Mouse (Mus musculus): ENCODE results near the gene Kyat3. TPM values are rescaled to one million over a fixed set of nuclear protein-coding genes. Genes with fewer than 3 reads are reported as not detected.
A peak's percentile ranks its signal among the peaks of the same experiment; 100 is the strongest.
"Not testable (repeated sequence)": the region's sequence is repeated elsewhere in the genome, so short reads cannot be mapped to it uniquely, and the experiment has no call there.

Gene Kyat3
- total RNA-seq, 2 experiments from 2014 or later = 6.4 to 7.6 TPM

GRCm38 (mm10) chr3:142711372-142711771, 10.5 kb downstream of the Kyat3 start:
- no peak for TF ChIP-seq CTCF (conservative IDR thresholded peaks at IDR 0.05)
- DNase-seq (ENCODE audit: low spot score in 2 of 2) = no peak
- H3K27ac ChIP-seq = no peak overlapping the region
- H3K4me3 ChIP-seq = no peak overlapping the region

GRCm38 (mm10) chr3:142712401-142713040, 11.7 kb downstream of the Kyat3 start:
- not testable (repeated sequence) for H3K4me3 ChIP-seq; DNase-seq (ENCODE audit: low spot score in 2 of 2); H3K27ac ChIP-seq

- TF ChIP-seq CTCF (conservative IDR thresholded peaks at IDR 0.05) = no peak
- H3K4me3 ChIP-seq = no peak overlapping the region
These were observed 24.6 kb downstream of the Kyat3 start for GRCm38 (mm10) chr3:142725481-142725880.

GRCm38 (mm10) chr3:142725969-142726672, 25.3 kb downstream of the Kyat3 start:
- Histone ChIP-seq H3K4me3 (no peak overlapping the region), H3K27ac (no peak overlapping the region)
- DNase-seq (ENCODE audit: low spot score in 2 of 2) = no peak
- no peak for TF ChIP-seq CTCF (conservative IDR thresholded peaks at IDR 0.05)

More at GRCm38 (mm10) chr3:142725481-142725880, 24.6 kb downstream of the Kyat3 start:
- H3K27ac ChIP-seq = no peak overlapping the region
- DNase-seq (ENCODE audit: low spot score in 2 of 2) = no peak

GRCm38 (mm10) chr3:142734291-142734690, 33.4 kb downstream of the Kyat3 start:
- Histone ChIP-seq H3K4me3 (no peak overlapping the region), H3K27ac (no peak overlapping the region)
- DNase-seq (ENCODE audit: low spot score in 2 of 2) = no peak
- no peak for TF ChIP-seq CTCF (conservative IDR thresholded peaks at IDR 0.05)

GRCm38 (mm10) chr3:142740896-142741295, 40.0 kb downstream of the Kyat3 start:
- TF ChIP-seq CTCF (conservative IDR thresholded peaks at IDR 0.05) = no peak
- no peak overlapping the region for H3K27ac ChIP-seq
- DNase-seq (ENCODE audit: low spot score in 2 of 2) = no peak
- H3K4me3 ChIP-seq = no peak overlapping the region

GRCm38 (mm10) chr3:142743973-142744898, 43.4 kb downstream of the Kyat3 start:
- TF ChIP-seq CTCF (conservative IDR thresholded peaks at IDR 0.05) = peak; percentile 86
- DNase-seq (ENCODE audit: low spot score in 2 of 2) = no peak

GRCm38 (mm10) chr3:142745076-142745475, 44.2 kb downstream of the Kyat3 start:
- DNase-seq (ENCODE audit: low spot score in 2 of 2) = no peak
- H3K27ac ChIP-seq = no peak overlapping the region

More at GRCm38 (mm10) chr3:142743973-142744898, 43.4 kb downstream of the Kyat3 start:
- H3K27ac ChIP-seq = no peak overlapping the region
- no peak overlapping the region for H3K4me3 ChIP-seq

GRCm38 (mm10) chr3:142747673-142748072, 46.8 kb downstream of the Kyat3 start:
- no peak for TF ChIP-seq CTCF (conservative IDR thresholded peaks at IDR 0.05)
- H3K4me3 ChIP-seq = no peak overlapping the region
- no peak for DNase-seq (ENCODE audit: low spot score in 2 of 2)
- H3K27ac ChIP-seq = no peak overlapping the region

More at GRCm38 (mm10) chr3:142745076-142745475, 44.2 kb downstream of the Kyat3 start:
- no peak overlapping the region for H3K4me3 ChIP-seq
- TF ChIP-seq CTCF (conservative IDR thresholded peaks at IDR 0.05) = no peak

- TF ChIP-seq CTCF (conservative IDR thresholded peaks at IDR 0.05) = no peak
- Histone ChIP-seq H3K4me3 (no peak overlapping the region), H3K27ac (no peak overlapping the region)
- DNase-seq (ENCODE audit: low spot score in 2 of 2) = no peak
These were observed 48.3 kb downstream of the Kyat3 start for GRCm38 (mm10) chr3:142749131-142749530.

GRCm38 (mm10) chr3:142755132-142755867, 54.4 kb downstream of the Kyat3 start:
- no peak for DNase-seq (ENCODE audit: low spot score in 2 of 2)
- peak overlapping the region; percentile 29; the same call in 1 of the 2 replicates for H3K4me3 ChIP-seq
- no peak overlapping the region for H3K27ac ChIP-seq
- TF ChIP-seq CTCF (conservative IDR thresholded peaks at IDR 0.05) = no peak

- TF ChIP-seq CTCF (conservative IDR thresholded peaks at IDR 0.05) = no peak
- Histone ChIP-seq H3K4me3 (no peak overlapping the region), H3K27ac (no peak overlapping the region)
- no peak for DNase-seq (ENCODE audit: low spot score in 2 of 2)
These were observed 57.0 kb downstream of the Kyat3 start for GRCm38 (mm10) chr3:142757841-142758240.

Measured in layer of hippocampus, adult 2 months (tissue).